Mouse (Mus musculus) limb, embryonic 14.5 days (tissue): ENCODE data around the gene Vill. TPM values are rescaled to one million over a fixed set of nuclear protein-coding genes. Genes with fewer than 3 reads are reported as not detected.
A peak's percentile ranks its signal among the peaks of the same experiment; 100 is the strongest.

Experiments
- ATAC-seq: fragments of 200-750 bp; cut with Nextera tagmentation; 2 replicates; pipeline ENCODE4 v1.8.0; 2017; ENCODE audit warnings: low read depth, moderate number of reproducible peaks, moderate TSS enrichment; ENCODE audit not compliant: low FRiP score
- DNase-seq: peaks from one replicate; pipeline ENCODE4 v3.0.0-alpha.2; 2015; ENCODE audit warnings: low spot score
- H3K27ac ChIP-seq: fragments of 300-500 bp; sonication (generic); replicated peaks from 2 replicates; pipeline ENCODE4 v1.5.1; 2014; ENCODE audit warnings: low read depth, mild to moderate bottlenecking, low read length, moderate library complexity, mixed read lengths
- H3K27me3 ChIP-seq: fragments of 300-500 bp; sonication (generic); 2 replicates; pipeline ENCODE4 v1.6.1; 2014; ENCODE audit warnings: low read length, mixed read lengths; ENCODE audit not compliant: control insufficient read depth, insufficient read depth
- H3K36me3 ChIP-seq: fragments of 300-500 bp; sonication (generic); 2 replicates; pipeline ENCODE4 v1.6.1; 2014; ENCODE audit warnings: mild to moderate bottlenecking, low read length, moderate library complexity, mixed read lengths; ENCODE audit not compliant: control insufficient read depth, insufficient read depth
- H3K4me1 ChIP-seq: fragments of 300-500 bp; sonication (generic); 2 replicates; pipeline ENCODE4 v1.6.1; 2014; ENCODE audit warnings: antibody characterized with exemption, low read length, mixed read lengths; ENCODE audit not compliant: control insufficient read depth, insufficient read depth
- H3K4me2 ChIP-seq: fragments of 300-500 bp; sonication (generic); replicated peaks from 2 replicates; pipeline ENCODE4 v1.6.1; 2014; ENCODE audit warnings: low read depth, mild to moderate bottlenecking, low read length, moderate library complexity; ENCODE audit not compliant: severe bottlenecking
- H3K4me3 ChIP-seq: fragments of 300-500 bp; sonication (generic); replicated peaks from 2 replicates; pipeline ENCODE4 v1.5.1; 2014; ENCODE audit warnings: low read length
- H3K9ac ChIP-seq: fragments of 300-500 bp; sonication (generic); 2 replicates; pipeline ENCODE4 v1.6.1; 2014; ENCODE audit warnings: mild to moderate bottlenecking, low read depth, low read length, moderate library complexity; ENCODE audit not compliant: severe bottlenecking
- H3K9me3 ChIP-seq: fragments of 300-500 bp; sonication (generic); 2 replicates; pipeline ENCODE4 v1.6.1; 2016; ENCODE audit warnings: low read length; ENCODE audit not compliant: control insufficient read depth
- POLR2A ChIP-seq: fragments of 200-500 bp; IDR thresholded peaks from 2 replicates; pipeline ENCODE4 v1.8.0; 2012; ENCODE audit warnings: inconsistent platforms, mild to moderate bottlenecking, moderate library complexity, borderline replicate concordance; ENCODE audit not compliant: insufficient read depth, insufficient read length; ENCODE audit errors: extremely low read depth
- WGBS: fragments of 180-500 bp; shearing (Covaris S2); extraction: QIAGEN DNeasy Blood & Tissue Kit; methylation state at CpG from one replicate; pipeline ENCODE4 v1.1.7; 2014; 5-methylcytosine and 5-hydroxymethylcytosine counted together
- polyA plus RNA-seq, 2 experiments: library from polyadenylated mRNA; depleted of rRNA in 1 of 2; stranded (reverse) in 1 of 2; unstranded in 1 of 2; fragments of >200 nt; fragmentation: Nextera tagmentation in 1 of 2; extraction: Ambion mirVana in 1 of 2; gene quantifications; 2 replicates each; pipeline versions ENCODE4 v1.2.1 to v1.2.3; 2012 to 2014

Vill gene
- polyA plus RNA-seq, 2 experiments, result 25.2 to 49.8 TPM

- DNase-seq (no peak), ATAC-seq (no peak)
- H3K9me3 ChIP-seq, result no peaks in the 10 kb centered on the region
- WGBS, result 92% methylated on average over 5 of the region's 5 CpGs
- no peak overlapping the region for H3K4me2 ChIP-seq
- H3K9ac ChIP-seq, result no peak overlapping the region
- H3K4me3 ChIP-seq, result no peak overlapping the region
- H3K36me3 ChIP-seq, result no peaks in the 10 kb centered on the region
- H3K27me3 ChIP-seq, result no peaks in the 10 kb centered on the region
- TF ChIP-seq POLR2A, result no peak
- no peak overlapping the region for H3K27ac ChIP-seq
- peaks cover 33% of the 10 kb centered on the region for H3K4me1 ChIP-seq
These were observed 37.9 kb downstream of the Vill start for GRCm38 (mm10) chr9:119090462-119090861.

- Histone ChIP-seq H3K4me2 (peak overlapping the region; percentile 67), H3K27me3 (no peaks in the 10 kb centered on the region), H3K27ac (no peak overlapping the region), H3K9me3 (no peaks in the 10 kb centered on the region), H3K4me3 (peak overlapping the region; percentile 45), H3K36me3 (no peaks in the 10 kb centered on the region), H3K9ac (peak overlapping the region; percentile 55; the same call in 1 of the 2 replicates), H3K4me1 (peaks cover 38% of the 10 kb centered on the region)
- WGBS, result 78% methylated on average over 11 of the region's 12 CpGs
- no peak for TF ChIP-seq POLR2A
- ATAC-seq, result no peak
- no peak for DNase-seq
These were observed 39.2 kb downstream of the Vill start for GRCm38 (mm10) chr9:119091581-119092310.

- peaks cover 36% of the 10 kb centered on the region for H3K4me1 ChIP-seq
- H3K27me3 ChIP-seq, result no peaks in the 10 kb centered on the region
- no peak for ATAC-seq
- no peaks in the 10 kb centered on the region for H3K36me3 ChIP-seq
- peak overlapping the region; percentile 45 for H3K4me3 ChIP-seq
- peak overlapping the region; percentile 55 for H3K9ac ChIP-seq
- H3K4me2 ChIP-seq, result peak overlapping the region; percentile 67
- DNase-seq, result no peak
- no peaks in the 10 kb centered on the region for H3K9me3 ChIP-seq
- H3K27ac ChIP-seq, result no peak overlapping the region; the same call in 1 of the 2 replicates
- no peak for TF ChIP-seq POLR2A
- 4% methylated on average over 43 of the region's 45 CpGs for WGBS
These were observed 40.2 kb downstream of the Vill start for GRCm38 (mm10) chr9:119092473-119093418.

- ATAC-seq (peak; percentile 87), DNase-seq (peak; percentile 86)
- Histone ChIP-seq H3K4me1 (peaks cover 27% of the 10 kb centered on the region), H3K27ac (peak within 1 kb of the TSS; percentile 58), H3K4me3 (peak within 1 kb of the TSS; percentile 45), H3K4me2 (peak within 1 kb of the TSS; percentile 67), H3K9me3 (no peaks in the 10 kb centered on the region), H3K36me3 (no peaks in the 10 kb centered on the region), H3K27me3 (no peaks in the 10 kb centered on the region), H3K9ac (peak within 1 kb of the TSS; percentile 55)
- 15% methylated on average over 29 of the region's 45 CpGs for WGBS
- TF ChIP-seq POLR2A, result peak; percentile 76; the same call in 1 of the 2 replicates
These were observed 41.1 kb downstream of the Vill start, which contains the start of gene Plcd1 for GRCm38 (mm10) chr9:119093419-119094295. Gene Plcd1, minus strand, starts transcription at chr9:119093502.
